Mouse (Mus musculus) lung, embryonic 14.5 days (tissue): ENCODE measurements around the gene Zar1l. TPM values are rescaled to one million over a fixed set of nuclear protein-coding genes. Genes with fewer than 3 reads are reported as not detected.

ENCODE experiments used
- ATAC-seq: fragments of 200-750 bp; cut with Nextera tagmentation; 2 replicates; pipeline ENCODE4 v1.8.0; 2017; ENCODE audit warnings: mild to moderate bottlenecking, moderate TSS enrichment, moderate library complexity; ENCODE audit not compliant: insufficient read depth
- DNase-seq: peaks from one replicate; pipeline ENCODE4 v3.0.0-alpha.2; 2015
- H3K27ac ChIP-seq: fragments of 300-500 bp; sonication (generic); 2 replicates; pipeline ENCODE4 v1.5.1; 2014; ENCODE audit warnings: low read depth, mild to moderate bottlenecking, moderate library complexity
- H3K27me3 ChIP-seq: fragments of 300-500 bp; sonication (generic); 2 replicates; pipeline ENCODE4 v1.6.1; 2014; ENCODE audit warnings: low read length, control low read depth; ENCODE audit not compliant: insufficient read depth
- H3K36me3 ChIP-seq: fragments of 300-500 bp; sonication (generic); 2 replicates; pipeline ENCODE4 v1.6.1; 2014; ENCODE audit warnings: control low read depth; ENCODE audit not compliant: insufficient read depth
- H3K4me1 ChIP-seq: fragments of 300-500 bp; sonication (generic); 2 replicates; pipeline ENCODE4 v1.6.1; 2014; ENCODE audit warnings: antibody characterized with exemption, control low read depth; ENCODE audit not compliant: insufficient read depth
- H3K4me2 ChIP-seq: fragments of 300-500 bp; sonication (generic); 2 replicates; pipeline ENCODE4 v1.6.1; 2014; ENCODE audit warnings: mild to moderate bottlenecking
- H3K4me3 ChIP-seq: fragments of 300-500 bp; sonication (generic); 2 replicates; pipeline ENCODE4 v1.5.1; 2014; ENCODE audit warnings: low read depth, low read length
- H3K9ac ChIP-seq: fragments of 300-500 bp; sonication (generic); 2 replicates; pipeline ENCODE4 v1.6.1; 2014
- H3K9me3 ChIP-seq: fragments of 300-500 bp; sonication (generic); 2 replicates; pipeline ENCODE4 v1.6.1; 2016; ENCODE audit warnings: low read depth, low read length, control low read depth
- CTCF ChIP-seq: IDR thresholded peaks from 2 replicates; pipeline ENCODE4 v1.5.1; 2016; ENCODE audit warnings: antibody characterized with exemption, low read depth
- WGBS: fragments of 180-500 bp; shearing (Covaris S2); extraction: QIAGEN DNeasy Blood & Tissue Kit; methylation state at CpG from one replicate; pipeline ENCODE4 v1.1.7; 2014; 5-methylcytosine and 5-hydroxymethylcytosine counted together
- polyA plus RNA-seq: library from polyadenylated mRNA; unstranded; fragments of >200 nt; fragmentation: Nextera tagmentation; extraction: Ambion mirVana; gene quantifications from 2 replicates; pipeline ENCODE4 v1.2.1, GENCODE M21; 2014

Zar1l gene
- polyA plus RNA-seq, 1 experiment from 2014 or later = not detected

DNA sequence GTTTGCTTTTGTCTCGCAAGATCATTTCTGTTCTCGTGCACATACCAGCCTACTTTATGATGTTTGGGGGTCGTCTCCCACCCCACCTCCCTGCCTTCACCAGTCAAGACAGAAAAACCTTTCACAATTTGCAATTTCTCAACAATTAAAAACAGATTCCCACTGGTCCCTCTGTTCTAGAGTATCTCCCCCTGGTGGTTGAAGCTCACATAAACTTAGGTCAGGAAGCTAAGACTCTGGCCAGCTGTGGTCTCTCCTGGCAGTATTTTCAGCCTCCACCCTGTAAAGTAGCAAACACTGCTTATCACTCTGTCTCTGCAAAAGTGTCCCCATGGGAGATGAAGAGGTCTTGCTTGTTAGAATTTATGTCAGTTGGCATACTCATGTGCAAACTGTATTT, 32.8 kb downstream of the Zar1l start:
- TF ChIP-seq CTCF = peak; percentile 76
- no peak overlapping the region for H3K4me2 ChIP-seq
- H3K27me3 ChIP-seq = no peaks in the 10 kb centered on the region
- no peaks in the 10 kb centered on the region for H3K9me3 ChIP-seq
- no peaks in the 10 kb centered on the region for H3K36me3 ChIP-seq
- 53% methylated on average over 3 of the region's 3 CpGs for WGBS
- H3K4me3 ChIP-seq = no peak overlapping the region
- ATAC-seq (no peak), DNase-seq (peak; percentile 83)
- no peak overlapping the region for H3K27ac ChIP-seq
- no peaks in the 10 kb centered on the region for H3K4me1 ChIP-seq
- no peak overlapping the region for H3K9ac ChIP-seq

DNA sequence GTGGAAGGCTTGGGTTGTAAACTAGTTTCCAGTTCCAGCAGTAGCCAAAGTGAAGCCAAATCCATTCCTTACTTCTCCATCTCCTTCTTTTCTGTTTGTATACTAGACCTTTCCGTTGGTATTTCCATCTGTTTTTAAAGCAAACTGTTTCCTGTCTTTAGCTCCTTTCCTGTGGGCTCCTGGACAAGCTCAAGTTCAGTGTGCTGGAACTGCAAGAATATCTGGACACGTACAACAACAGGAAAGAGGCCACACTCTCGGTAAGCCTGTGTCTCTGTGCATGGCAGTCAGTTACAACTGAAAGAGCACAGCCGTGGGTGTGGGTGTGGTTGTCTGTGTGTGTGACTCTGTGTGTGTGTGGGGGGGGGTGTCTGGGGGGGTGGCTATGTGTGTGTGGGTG, 39.4 kb downstream of the Zar1l start:
- no peaks in the 10 kb centered on the region for H3K36me3 ChIP-seq
- H3K9ac ChIP-seq = no peak overlapping the region
- no peaks in the 10 kb centered on the region for H3K27me3 ChIP-seq
- TF ChIP-seq CTCF = no peak
- WGBS = 57% methylated on average over 4 of the region's 4 CpGs
- H3K4me3 ChIP-seq = no peak overlapping the region
- no peaks in the 10 kb centered on the region for H3K4me1 ChIP-seq
- H3K4me2 ChIP-seq = no peak overlapping the region
- no peak overlapping the region for H3K27ac ChIP-seq
- H3K9me3 ChIP-seq = no peaks in the 10 kb centered on the region
- DNase-seq = peak; percentile 18
- ATAC-seq = no peak

DNA sequence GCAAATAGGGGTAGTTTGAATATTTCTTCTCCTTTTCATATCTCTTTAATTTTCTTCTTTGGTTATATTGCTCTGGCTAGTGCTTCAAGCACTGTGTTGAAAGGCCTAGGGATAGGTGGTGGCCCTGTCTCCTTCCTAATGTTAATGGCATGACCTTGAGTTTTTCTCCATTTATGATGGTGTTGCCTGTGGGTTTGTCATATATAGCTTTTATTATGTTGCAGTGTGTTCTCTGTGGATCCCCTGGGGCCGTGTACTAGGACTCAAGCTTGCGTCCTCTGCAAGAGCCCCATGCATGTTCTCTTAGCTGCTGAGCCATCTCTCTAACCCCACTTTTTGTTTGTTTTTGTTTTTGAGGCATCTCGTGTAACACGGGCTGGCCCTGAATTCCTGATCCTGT, 40.6 kb downstream of the Zar1l start:
- H3K36me3 ChIP-seq = no peaks in the 10 kb centered on the region
- 49% methylated on average over 4 of the region's 4 CpGs for WGBS
- TF ChIP-seq CTCF = no peak

DNA sequence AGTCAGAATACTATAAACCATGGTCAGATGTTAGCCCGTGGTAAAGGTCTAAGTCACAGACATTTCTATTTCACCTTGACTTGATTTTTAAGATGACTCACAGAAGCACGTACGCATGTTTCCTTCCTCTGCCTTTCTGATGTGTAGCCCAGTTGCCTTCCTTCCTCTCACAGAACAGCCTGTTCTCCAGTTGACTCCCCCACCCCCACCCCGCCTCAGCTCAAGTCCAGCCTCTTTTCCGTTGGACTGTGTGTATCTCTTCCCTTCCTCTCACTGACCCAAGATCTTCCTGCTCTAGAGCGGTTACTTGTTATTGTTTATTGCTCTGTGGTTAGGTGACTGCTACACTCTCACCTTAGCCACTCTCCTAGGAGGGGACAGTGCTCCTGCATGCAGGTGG, 49.5 kb downstream of the Zar1l start:
- Histone ChIP-seq H3K4me3 (no peak overlapping the region), H3K27ac (peak overlapping the region; percentile 44; the same call in 1 of the 2 replicates), H3K4me2 (no peak overlapping the region), H3K4me1 (peaks cover 4% of the 10 kb centered on the region; the same call in 1 of the 2 replicates), H3K36me3 (no peaks in the 10 kb centered on the region), H3K27me3 (no peaks in the 10 kb centered on the region), H3K9ac (no peak overlapping the region), H3K9me3 (no peaks in the 10 kb centered on the region)
- DNase-seq (peak; percentile 21), ATAC-seq (no peak)
- TF ChIP-seq CTCF = no peak
- 51% methylated on average over 6 of the region's 6 CpGs for WGBS

More for the DNA sequence above, 40.6 kb downstream of the Zar1l start:
- H3K4me2 ChIP-seq = no peak overlapping the region
- H3K4me3 ChIP-seq = no peak overlapping the region
- no peak for ATAC-seq
- no peaks in the 10 kb centered on the region for H3K27me3 ChIP-seq
- no peaks in the 10 kb centered on the region for H3K9me3 ChIP-seq
- H3K9ac ChIP-seq = no peak overlapping the region
- H3K4me1 ChIP-seq = no peaks in the 10 kb centered on the region
- no peak for DNase-seq
- no peak overlapping the region for H3K27ac ChIP-seq

DNA sequence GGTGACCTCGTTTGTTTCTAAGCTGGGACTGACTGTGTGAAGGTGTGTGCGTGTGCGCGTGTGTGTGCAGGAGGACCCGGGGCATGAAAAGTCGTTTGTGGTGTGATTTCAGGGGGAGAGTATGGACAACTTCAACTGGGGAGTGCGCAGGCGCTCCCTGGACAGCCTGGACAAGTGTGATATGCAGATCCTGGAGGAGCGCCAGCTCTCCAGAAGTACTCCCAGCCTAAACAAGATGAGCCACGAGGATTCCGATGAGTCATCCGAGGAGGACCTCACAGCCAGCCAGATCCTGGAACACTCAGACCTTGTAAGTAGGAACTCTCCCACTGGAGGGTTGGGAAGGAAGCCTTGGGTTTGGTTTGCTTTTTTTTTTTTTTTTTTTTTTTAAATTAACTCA, 51.8 kb downstream of the Zar1l start:
- H3K36me3 ChIP-seq = no peaks in the 10 kb centered on the region
- peak overlapping the region; percentile 61 for H3K27ac ChIP-seq
- DNase-seq (peak; percentile 97), ATAC-seq (peak; percentile 97)
- TF ChIP-seq CTCF = no peak
- H3K4me3 ChIP-seq = no peak overlapping the region
- H3K4me2 ChIP-seq = peak overlapping the region; percentile 38
- 41% methylated on average over 12 of the region's 12 CpGs for WGBS
- H3K4me1 ChIP-seq = peaks cover 4% of the 10 kb centered on the region; the same call in 1 of the 2 replicates
- no peak overlapping the region for H3K9ac ChIP-seq
- no peaks in the 10 kb centered on the region for H3K9me3 ChIP-seq
- no peaks in the 10 kb centered on the region for H3K27me3 ChIP-seq

DNA sequence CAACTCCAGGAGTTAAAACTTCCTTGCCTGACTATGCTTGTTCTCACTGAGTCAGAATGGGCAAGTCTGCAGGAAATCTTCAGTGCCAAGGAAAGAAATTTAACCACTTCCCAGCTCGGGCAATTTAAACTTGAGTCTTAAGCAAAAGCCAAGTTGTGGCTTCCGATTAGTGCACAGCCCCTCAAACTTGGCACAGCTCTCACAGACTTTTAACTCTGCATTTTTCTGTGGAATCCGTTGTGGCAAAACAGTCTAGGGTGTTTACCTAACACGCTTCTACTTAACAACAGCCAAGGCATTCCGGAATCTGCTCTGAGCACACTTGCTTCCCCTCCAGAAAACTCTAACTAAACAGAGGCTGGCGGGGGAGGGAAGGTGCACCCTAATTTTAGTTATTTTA, 52.7 kb downstream of the Zar1l start:
- peaks cover 4% of the 10 kb centered on the region; the same call in 1 of the 2 replicates for H3K4me1 ChIP-seq
- no peaks in the 10 kb centered on the region for H3K27me3 ChIP-seq
- H3K4me2 ChIP-seq = no peak overlapping the region
- no peak for TF ChIP-seq CTCF
- H3K27ac ChIP-seq = no peak overlapping the region
- no peak overlapping the region for H3K4me3 ChIP-seq
- DNase-seq (peak; percentile 68), ATAC-seq (no peak)
- H3K36me3 ChIP-seq = no peaks in the 10 kb centered on the region
- WGBS = 41% methylated on average over 6 of the region's 6 CpGs
- H3K9ac ChIP-seq = no peak overlapping the region
- no peaks in the 10 kb centered on the region for H3K9me3 ChIP-seq

DNA sequence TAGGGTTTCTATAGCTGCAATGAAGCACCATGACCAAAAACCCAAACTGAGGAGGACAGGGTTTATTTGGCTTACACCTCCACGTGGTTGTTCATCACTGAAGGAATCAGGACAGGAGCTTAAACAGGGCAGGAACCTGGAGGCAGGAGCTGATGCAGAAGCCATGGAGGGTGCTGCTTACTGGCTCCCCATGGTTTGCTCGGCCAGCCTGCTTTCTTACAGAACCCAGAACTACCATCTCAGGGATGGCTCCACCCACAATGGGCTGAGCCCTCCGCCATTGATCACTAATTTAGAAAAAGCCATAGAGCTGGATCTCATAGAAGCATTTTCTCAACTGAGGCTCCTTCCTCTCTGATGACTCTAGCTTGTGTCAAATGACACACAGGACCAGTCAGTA, 53.2 kb downstream of the Zar1l start:
- Histone ChIP-seq H3K4me2 (no peak overlapping the region), H3K27ac (no peak overlapping the region), H3K36me3 (no peaks in the 10 kb centered on the region), H3K27me3 (no peaks in the 10 kb centered on the region), H3K9me3 (no peaks in the 10 kb centered on the region), H3K9ac (no peak overlapping the region), H3K4me1 (peaks cover 4% of the 10 kb centered on the region; the same call in 1 of the 2 replicates), H3K4me3 (no peak overlapping the region)
- no peak for DNase-seq
- TF ChIP-seq CTCF = no peak
- no peak for ATAC-seq
- WGBS = 68% methylated on average over 3 of the region's 3 CpGs

DNA sequence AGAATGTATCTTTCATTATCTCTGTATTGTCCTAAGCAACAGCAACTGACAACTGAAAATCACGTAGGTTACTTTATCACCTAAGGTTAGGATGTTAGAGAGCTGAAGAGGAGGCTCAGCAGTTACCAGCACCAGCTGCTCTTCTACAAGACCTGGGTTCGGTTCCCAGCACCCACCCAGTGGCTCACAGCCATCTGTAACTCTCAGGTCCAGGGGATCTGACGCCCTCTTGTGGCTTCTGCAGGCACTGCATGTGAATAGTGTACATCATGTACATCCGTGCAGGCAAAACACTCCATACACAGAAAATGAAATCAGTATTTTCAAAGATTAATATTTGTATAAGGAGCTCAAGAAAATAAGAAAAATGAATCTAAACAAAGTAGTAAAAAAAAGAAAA, 58.2 kb downstream of the Zar1l start:
- Histone ChIP-seq H3K27me3 (no peaks in the 10 kb centered on the region), H3K9me3 (no peaks in the 10 kb centered on the region), H3K27ac (no peak overlapping the region), H3K36me3 (no peaks in the 10 kb centered on the region), H3K4me1 (no peaks in the 10 kb centered on the region), H3K9ac (no peak overlapping the region), H3K4me3 (no peak overlapping the region), H3K4me2 (no peak overlapping the region)
- 77% methylated on average over 4 of the region's 4 CpGs for WGBS
- peak; percentile 54 for TF ChIP-seq CTCF
- no peak for ATAC-seq
- no peak for DNase-seq
